Mouse (Mus musculus) lung, embryonic 15.5 days (tissue): ENCODE results near the gene Vkorc1l1. TPM values are rescaled to one million over a fixed set of nuclear protein-coding genes. Genes with fewer than 3 reads are reported as not detected.
A peak's percentile ranks its signal among the peaks of the same experiment; 100 is the strongest.

Experiments used
- ATAC-seq: fragments of 200-750 bp; cut with Nextera tagmentation; 2 replicates; pipeline ENCODE4 v1.8.0; 2017; ENCODE audit warnings: moderate number of reproducible peaks, borderline replicate concordance; ENCODE audit not compliant: low FRiP score, low TSS enrichment; ENCODE audit errors: extremely low read depth
- H3K27ac ChIP-seq: fragments of 300-500 bp; sonication (generic); 2 replicates; pipeline ENCODE4 v1.5.1; 2015; ENCODE audit warnings: moderate library complexity, mild to moderate bottlenecking, inconsistent platforms
- H3K27me3 ChIP-seq: fragments of 300-500 bp; sonication (generic); 2 replicates; pipeline ENCODE4 v1.6.1; 2015; ENCODE audit warnings: inconsistent platforms
- H3K36me3 ChIP-seq: fragments of 300-500 bp; sonication (generic); 2 replicates; pipeline ENCODE4 v1.6.1; 2015; ENCODE audit warnings: inconsistent platforms
- H3K4me1 ChIP-seq: fragments of 300-500 bp; sonication (generic); 2 replicates; pipeline ENCODE4 v1.6.1; 2015; ENCODE audit warnings: inconsistent platforms
- H3K4me2 ChIP-seq: fragments of 300-500 bp; sonication (generic); 2 replicates; pipeline ENCODE4 v1.6.1; 2015; ENCODE audit warnings: inconsistent platforms, mild to moderate bottlenecking, moderate library complexity
- H3K4me3 ChIP-seq: fragments of 300-500 bp; sonication (generic); 2 replicates; pipeline ENCODE4 v1.5.1; 2015; ENCODE audit warnings: mild to moderate bottlenecking, inconsistent platforms
- H3K9ac ChIP-seq: fragments of 300-500 bp; sonication (generic); 2 replicates; pipeline ENCODE4 v1.6.1; 2015; ENCODE audit warnings: inconsistent platforms
- H3K9me3 ChIP-seq: fragments of 300-500 bp; sonication (generic); 2 replicates; pipeline ENCODE4 v1.6.1; 2016; ENCODE audit warnings: inconsistent platforms
- whole genome bisulfite sequencing: fragments of 180-500 bp; shearing (Covaris S2); methylation state at CpG from one replicate; pipeline ENCODE4 v1.1.7; 2015; 5-methylcytosine and 5-hydroxymethylcytosine counted together
- polyA plus RNA-seq: library from polyadenylated mRNA; unstranded; fragments of >200 nt; fragmentation: Nextera tagmentation; extraction: Ambion mirVana; gene quantifications from 2 replicates; pipeline ENCODE4 v1.2.1, GENCODE M21; 2015

The Vkorc1l1 gene
- polyA plus RNA-seq, 1 experiment from 2014 or later = 24.8 TPM

GRCm38 (mm10) chr5:129980216-129980615 lies 38.4 kb downstream of the Vkorc1l1 start:
- H3K4me3 ChIP-seq = no peak overlapping the region
- 0 out of 2 replicates have a peak, but pooled peaks cover 3% of the 10 kb centered on the region for H3K4me1 ChIP-seq
- WGBS = 26% methylated on average over 3 of the region's 3 CpGs

DNA sequence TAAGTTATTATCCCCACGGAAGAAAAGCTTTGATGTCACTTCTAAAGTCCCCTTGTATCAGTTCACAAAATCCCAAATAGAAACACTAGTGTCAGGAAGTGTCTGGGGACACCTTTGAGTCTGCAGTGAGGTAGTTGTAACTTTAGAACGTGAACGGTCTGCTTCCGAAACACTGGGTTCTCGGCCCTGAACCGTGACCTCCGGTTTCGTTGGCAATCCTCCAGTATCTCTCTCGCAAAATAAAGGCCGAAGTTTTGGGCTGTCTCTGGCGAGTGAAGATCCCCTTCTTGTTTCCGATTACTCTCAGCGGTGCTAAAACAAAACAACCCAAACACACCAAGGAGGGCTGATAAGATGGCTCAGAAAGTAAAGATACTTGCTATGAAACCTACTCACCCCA lies 47.6 kb downstream of the Vkorc1l1 start:
- 48% methylated on average over 13 of the region's 13 CpGs for WGBS
- no peak for ATAC-seq
- Histone ChIP-seq H3K9me3 (no peaks in the 10 kb centered on the region), H3K4me1 (no peaks in the 10 kb centered on the region), H3K27me3 (no peaks in the 10 kb centered on the region), H3K9ac (no peak overlapping the region), H3K4me2 (no peak overlapping the region), H3K4me3 (no peak overlapping the region), H3K27ac (no peak overlapping the region), H3K36me3 (peaks cover 17% of the 10 kb centered on the region)

More at GRCm38 (mm10) chr5:129980216-129980615, 38.4 kb downstream of the Vkorc1l1 start:
- Histone ChIP-seq H3K27ac (no peak overlapping the region), H3K36me3 (peaks cover 9% of the 10 kb centered on the region; the same call in 1 of the 2 replicates), H3K4me2 (no peak overlapping the region), H3K9me3 (no peaks in the 10 kb centered on the region), H3K27me3 (no peaks in the 10 kb centered on the region), H3K9ac (no peak overlapping the region)
- no peak for ATAC-seq

GRCm38 (mm10) chr5:129991898-129992297 lies 50.1 kb downstream of the Vkorc1l1 start:
- no peak for ATAC-seq
- H3K27me3 ChIP-seq = no peaks in the 10 kb centered on the region
- H3K27ac ChIP-seq = no peak overlapping the region
- no peak overlapping the region for H3K4me2 ChIP-seq
- no peak overlapping the region for H3K9ac ChIP-seq
- no peak overlapping the region for H3K4me3 ChIP-seq
- no peaks in the 10 kb centered on the region for H3K4me1 ChIP-seq
- peaks cover 17% of the 10 kb centered on the region for H3K36me3 ChIP-seq
- no peaks in the 10 kb centered on the region for H3K9me3 ChIP-seq
- 86% methylated on average over 5 of the region's 5 CpGs for WGBS

DNA sequence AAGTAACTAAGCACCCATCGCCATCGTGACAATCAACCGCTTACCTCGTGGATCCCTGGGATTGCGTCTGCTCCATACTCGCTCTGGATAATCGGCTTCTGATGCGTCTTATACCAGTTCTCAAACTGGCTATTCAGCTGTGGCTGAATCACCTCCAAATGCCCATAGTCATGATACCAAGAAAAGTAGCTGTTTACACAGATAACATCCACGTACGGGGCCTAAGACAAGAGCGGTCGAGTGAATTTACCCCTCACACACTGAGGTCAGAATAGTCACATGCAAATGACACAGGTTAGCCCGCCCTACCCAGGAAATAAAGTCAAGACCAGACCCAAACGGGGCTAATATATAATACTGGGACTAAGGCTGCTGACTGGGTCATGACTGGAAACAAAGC lies 51.6 kb downstream of the Vkorc1l1 start:
- no peaks in the 10 kb centered on the region for H3K9me3 ChIP-seq

DNA sequence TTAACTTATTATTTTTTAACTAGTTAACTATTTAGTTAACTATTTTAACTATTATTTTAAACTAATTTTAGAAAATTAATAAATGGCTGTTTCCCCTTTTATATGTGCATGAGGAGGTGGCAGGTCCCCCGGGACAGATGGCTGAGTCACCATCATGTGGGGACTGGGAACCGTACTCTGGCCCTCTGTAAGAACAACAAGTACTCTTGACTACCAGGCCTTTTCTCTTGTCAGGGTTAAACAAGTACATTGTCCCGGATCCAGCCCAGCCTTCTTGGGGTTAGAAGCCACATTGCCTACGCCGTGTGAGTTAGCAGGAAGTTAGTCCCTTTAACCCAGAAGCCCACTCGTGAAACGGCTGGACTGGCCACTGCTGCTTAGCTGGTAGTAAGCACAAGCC lies 53.2 kb downstream of the Vkorc1l1 start:
- Histone ChIP-seq H3K4me1 (no peaks in the 10 kb centered on the region), H3K4me2 (no peak overlapping the region), H3K4me3 (no peak overlapping the region), H3K9ac (no peak overlapping the region), H3K36me3 (0 out of 2 replicates have a peak, but pooled peaks cover 4% of the 10 kb centered on the region), H3K27ac (no peak overlapping the region), H3K27me3 (no peaks in the 10 kb centered on the region), H3K9me3 (no peaks in the 10 kb centered on the region)
- WGBS = 82% methylated on average over 7 of the region's 7 CpGs
- no peak for ATAC-seq

More for the DNA sequence above, 51.6 kb downstream of the Vkorc1l1 start:
- no peak overlapping the region for H3K27ac ChIP-seq
- no peak overlapping the region for H3K4me3 ChIP-seq
- H3K9ac ChIP-seq = no peak overlapping the region
- H3K4me1 ChIP-seq = no peaks in the 10 kb centered on the region
- no peak overlapping the region for H3K4me2 ChIP-seq
- WGBS = 87% methylated on average over 14 of the region's 14 CpGs
- H3K27me3 ChIP-seq = no peaks in the 10 kb centered on the region
- H3K36me3 ChIP-seq = peaks cover 16% of the 10 kb centered on the region; the same call in 1 of the 2 replicates
- no peak for ATAC-seq

- 66% methylated on average over 19 of the region's 19 CpGs for WGBS
- H3K27me3 ChIP-seq = no peaks in the 10 kb centered on the region
- peaks cover 12% of the 10 kb centered on the region for H3K4me1 ChIP-seq
These were observed 55.9 kb downstream of the Vkorc1l1 start for GRCm38 (mm10) chr5:129997700-129998099.

GRCm38 (mm10) chr5:129999097-129999496 lies 57.3 kb downstream of the Vkorc1l1 start:
- H3K9me3 ChIP-seq = no peaks in the 10 kb centered on the region
- peaks cover 21% of the 10 kb centered on the region for H3K4me1 ChIP-seq
- H3K27ac ChIP-seq = no peak overlapping the region
- no peak overlapping the region for H3K4me2 ChIP-seq
- no peak overlapping the region for H3K4me3 ChIP-seq
- H3K36me3 ChIP-seq = 0 out of 2 replicates have a peak, but pooled peaks cover 4% of the 10 kb centered on the region
- WGBS = 27% methylated on average over 4 of the region's 4 CpGs
- H3K27me3 ChIP-seq = no peaks in the 10 kb centered on the region
- no peak for ATAC-seq
- no peak overlapping the region for H3K9ac ChIP-seq

More at GRCm38 (mm10) chr5:129997700-129998099, 55.9 kb downstream of the Vkorc1l1 start:
- Histone ChIP-seq H3K36me3 (0 out of 2 replicates have a peak, but pooled peaks cover 4% of the 10 kb centered on the region), H3K4me2 (no peak overlapping the region), H3K9me3 (no peaks in the 10 kb centered on the region), H3K4me3 (no peak overlapping the region), H3K27ac (no peak overlapping the region), H3K9ac (no peak overlapping the region)
- ATAC-seq = no peak

GRCm38 (mm10) chr5:130000735-130001134 lies 59.0 kb downstream of the Vkorc1l1 start:
- 86% methylated on average over 12 of the region's 12 CpGs for WGBS
- no peaks in the 10 kb centered on the region for H3K9me3 ChIP-seq
- no peak overlapping the region for H3K9ac ChIP-seq
- H3K4me1 ChIP-seq = peaks cover 21% of the 10 kb centered on the region
- H3K27me3 ChIP-seq = no peaks in the 10 kb centered on the region
- H3K4me3 ChIP-seq = no peak overlapping the region
- H3K27ac ChIP-seq = no peak overlapping the region
- ATAC-seq = no peak
- H3K36me3 ChIP-seq = 0 out of 2 replicates have a peak, but pooled peaks cover 4% of the 10 kb centered on the region
- H3K4me2 ChIP-seq = no peak overlapping the region

DNA sequence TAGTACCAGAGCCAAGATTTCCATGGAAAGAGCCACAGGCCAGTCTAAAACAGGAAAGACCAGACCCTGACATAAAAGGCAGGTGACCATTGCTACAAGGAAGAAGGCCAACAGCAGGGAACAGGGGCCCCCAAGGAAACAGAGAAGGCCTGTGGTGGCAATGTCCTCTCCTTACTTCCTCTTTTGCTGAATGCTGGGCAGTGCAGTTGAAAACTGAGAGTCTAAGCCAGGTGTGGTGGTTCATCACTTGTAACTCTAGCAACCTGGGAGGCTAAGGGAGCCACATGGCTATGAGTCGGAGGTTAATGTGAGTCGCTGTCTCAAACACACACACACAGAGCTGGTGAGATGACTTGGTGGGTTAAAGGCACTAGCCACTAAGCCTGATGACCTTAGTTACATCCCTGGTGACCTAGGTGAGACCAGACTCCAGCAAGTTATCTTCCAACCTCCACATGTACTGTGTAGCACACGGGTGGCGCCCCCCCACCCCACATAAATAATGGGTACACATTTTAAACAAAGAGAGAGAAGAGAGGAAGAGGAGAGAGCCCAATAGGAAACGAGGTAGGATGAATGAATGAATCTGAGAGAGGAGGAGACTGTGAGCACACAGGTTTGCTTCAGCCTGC lies 59.7 kb downstream of the Vkorc1l1 start:
- Histone ChIP-seq H3K27ac (no peak overlapping the region), H3K27me3 (no peaks in the 10 kb centered on the region), H3K4me1 (peaks cover 21% of the 10 kb centered on the region), H3K9me3 (no peaks in the 10 kb centered on the region), H3K4me3 (peak overlapping the region; percentile 62), H3K9ac (peak overlapping the region; percentile 72), H3K36me3 (0 out of 2 replicates have a peak, but pooled peaks cover 4% of the 10 kb centered on the region), H3K4me2 (peak overlapping the region; percentile 81)
- no peak for ATAC-seq
- 43% methylated on average over 5 of the region's 5 CpGs for WGBS

GRCm38 (mm10) chr5:130002301-130003146 lies 60.8 kb downstream of the Vkorc1l1 start, which contains the start of gene Gusb:
TSS of gene Gusb (minus strand) at chr5:130003049.
- peak; percentile 95 for ATAC-seq
- Histone ChIP-seq H3K4me3 (peak within 1 kb of the TSS; percentile 62), H3K27me3 (no peaks in the 10 kb centered on the region), H3K9me3 (no peaks in the 10 kb centered on the region), H3K36me3 (no peaks in the 10 kb centered on the region), H3K4me2 (peak within 1 kb of the TSS; percentile 81), H3K27ac (peak within 1 kb of the TSS; percentile 86), H3K4me1 (peaks cover 21% of the 10 kb centered on the region), H3K9ac (peak within 1 kb of the TSS; percentile 72)
- WGBS = under 1% methylated on average over 39 of the region's 39 CpGs

DNA sequence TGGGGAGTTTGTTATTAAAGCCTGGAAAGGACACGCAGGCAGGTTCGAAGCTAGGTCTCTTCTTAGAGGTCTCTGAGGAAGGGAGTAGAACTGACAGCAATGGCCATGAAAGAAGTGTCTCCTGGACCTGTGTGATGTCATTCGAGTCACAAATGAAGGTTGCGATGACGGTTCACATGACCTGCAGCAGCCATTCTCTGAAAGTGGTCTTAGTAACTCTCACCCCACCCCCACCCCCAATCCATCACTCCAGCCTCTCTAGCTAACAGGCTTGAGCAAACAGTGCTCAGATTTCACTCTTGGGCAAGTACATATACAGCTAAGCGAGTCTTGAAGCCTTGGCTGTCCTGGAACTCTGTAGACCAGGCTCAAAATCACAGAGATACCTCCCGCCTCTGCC lies 61.5 kb downstream of the Vkorc1l1 start:
- Histone ChIP-seq H3K4me1 (peaks cover 21% of the 10 kb centered on the region), H3K4me3 (peak overlapping the region; percentile 62), H3K9ac (peak overlapping the region; percentile 72), H3K9me3 (no peaks in the 10 kb centered on the region), H3K27me3 (no peaks in the 10 kb centered on the region), H3K4me2 (peak overlapping the region; percentile 81), H3K27ac (peak overlapping the region; percentile 86), H3K36me3 (no peaks in the 10 kb centered on the region)
- WGBS = 15% methylated on average over 7 of the region's 7 CpGs
- peak; percentile 43; the same call in 1 of the 2 replicates for ATAC-seq
